Mouse (Mus musculus) heart, embryonic 14.5 days (tissue): ENCODE data around the gene Wdr6. TPM values are rescaled to one million over a fixed set of nuclear protein-coding genes. Genes with fewer than 3 reads are reported as not detected.
A peak's percentile ranks its signal among the peaks of the same experiment; 100 is the strongest.

Experiments used
- ATAC-seq: fragments of 200-750 bp; cut with Nextera tagmentation; 2 replicates; pipeline ENCODE4 v1.8.0; 2017; ENCODE audit warnings: low read depth, moderate TSS enrichment; ENCODE audit not compliant: insufficient number of reproducible peaks, insufficient read depth, low FRiP score
- H3K27ac ChIP-seq, 2 experiments: fragments of 200-500 bp in 1 of 2; fragments of 300-500 bp in 1 of 2; sonication (generic) in 1 of 2; replicated peaks in 1 of 2; 2 replicates each; pipeline ENCODE4 v1.5.1; 2012 to 2014; ENCODE audit warnings: low read depth in 2 of 2, low read length in 2 of 2, control low read depth in 1 of 2, mild to moderate bottlenecking in 1 of 2, mixed read lengths in 1 of 2; ENCODE audit not compliant: control insufficient read depth in 1 of 2, insufficient read depth in 1 of 2
- H3K27me3 ChIP-seq: fragments of 300-500 bp; sonication (generic); 2 replicates; pipeline ENCODE4 v1.6.1; 2014; ENCODE audit warnings: mild to moderate bottlenecking, low read length, control low read depth; ENCODE audit not compliant: control insufficient read depth, insufficient read depth
- H3K36me3 ChIP-seq: fragments of 300-500 bp; sonication (generic); 2 replicates; pipeline ENCODE4 v1.6.1; 2014; ENCODE audit warnings: mild to moderate bottlenecking, control low read depth, low read length, mixed read lengths; ENCODE audit not compliant: control insufficient read depth, insufficient read depth
- H3K4me1 ChIP-seq, 2 experiments: fragments of 200-500 bp in 1 of 2; fragments of 300-500 bp in 1 of 2; sonication (generic) in 1 of 2; 2 replicates each; pipeline ENCODE4 v1.6.1; 2012 to 2014; ENCODE audit warnings: low read length in 2 of 2, control low read depth in 1 of 2, mixed read lengths in 1 of 2; ENCODE audit not compliant: control insufficient read depth in 2 of 2, insufficient read depth in 2 of 2
- H3K4me2 ChIP-seq: fragments of 300-500 bp; sonication (generic); 2 replicates; pipeline ENCODE4 v1.6.1; 2014; ENCODE audit warnings: mild to moderate bottlenecking, low read length
- H3K4me3 ChIP-seq, 2 experiments: fragments of 200-500 bp in 1 of 2; fragments of 300-500 bp in 1 of 2; sonication (generic) in 1 of 2; 2 replicates each; pipeline ENCODE4 v1.5.1; 2012 to 2014; ENCODE audit warnings: low read length in 2 of 2, mild to moderate bottlenecking in 2 of 2, control low read depth in 1 of 2, low read depth in 1 of 2, moderate library complexity in 1 of 2; ENCODE audit not compliant: control insufficient read depth in 1 of 2, insufficient read depth in 1 of 2
- H3K9ac ChIP-seq: fragments of 300-500 bp; sonication (generic); 2 replicates; pipeline ENCODE4 v1.6.1; 2014; ENCODE audit warnings: mild to moderate bottlenecking, low read length
- H3K9me3 ChIP-seq: fragments of 300-500 bp; sonication (generic); 2 replicates; pipeline ENCODE4 v1.6.1; 2016; ENCODE audit warnings: low read length, control low read depth; ENCODE audit not compliant: control insufficient read depth
- WGBS: fragments of 180-500 bp; shearing (Covaris S2); extraction: QIAGEN DNeasy Blood & Tissue Kit; methylation state at CpG from one replicate; pipeline ENCODE4 v1.1.7; 2014; 5-methylcytosine and 5-hydroxymethylcytosine counted together
- polyA plus RNA-seq: library from polyadenylated mRNA; unstranded; fragments of >200 nt; fragmentation: Nextera tagmentation; extraction: Ambion mirVana; gene quantifications from 2 replicates; pipeline ENCODE4 v1.2.1, GENCODE M21; 2014

The Wdr6 gene
- polyA plus RNA-seq, 1 experiment from 2014 or later = 46.9 TPM

GRCm38 (mm10) chr9:108587571-108588180 lies 9.1 kb upstream of the Wdr6 start:
- peak overlapping the region; percentile 51 for H3K9ac ChIP-seq

GRCm38 (mm10) chr9:108579344-108579690 lies 778 bp upstream of the Wdr6 start:
- H3K9me3 ChIP-seq = no peaks in the 10 kb centered on the region
- 42% methylated on average over 5 of the region's 5 CpGs for WGBS
- peaks cover 32 to 42% of the 10 kb centered on the region in 2 experiments for H3K4me1 ChIP-seq
- peak overlapping the region; percentile 67 for H3K9ac ChIP-seq
- peak overlapping the region in 1 of 2 experiments; percentile 73; a peak in 2 of 4 replicates for H3K4me3 ChIP-seq
- peak overlapping the region; percentile 66 for H3K4me2 ChIP-seq
- H3K27ac ChIP-seq = peak overlapping the region; percentile 72 to 92
- H3K36me3 ChIP-seq = peaks cover 44% of the 10 kb centered on the region
- no peak for ATAC-seq
- H3K27me3 ChIP-seq = no peaks in the 10 kb centered on the region

More at GRCm38 (mm10) chr9:108587571-108588180, 9.1 kb upstream of the Wdr6 start:
- Histone ChIP-seq H3K4me1 (peaks cover 35 to 45% of the 10 kb centered on the region in 2 experiments), H3K9me3 (no peaks in the 10 kb centered on the region), H3K27me3 (no peaks in the 10 kb centered on the region), H3K4me3 (peak overlapping the region; percentile 29 to 34), H3K27ac (peak overlapping the region; percentile 87 to 92), H3K36me3 (peaks cover 10% of the 10 kb centered on the region), H3K4me2 (peak overlapping the region; percentile 59)
- peak; percentile 94 for ATAC-seq
- 2% methylated on average over 14 of the region's 14 CpGs for WGBS

- WGBS = under 1% methylated on average over 24 of the region's 24 CpGs
- ATAC-seq = no peak; the same call in 1 of the 2 replicates
Measured at GRCm38 (mm10) chr9:108577934-108578544, 500 bp downstream of the Wdr6 start.

GRCm38 (mm10) chr9:108577025-108577424 lies 1.5 kb downstream of the Wdr6 start:
- ATAC-seq = no peak
- H3K36me3 ChIP-seq = peaks cover 61% of the 10 kb centered on the region
- H3K4me1 ChIP-seq = peaks cover 21 to 32% of the 10 kb centered on the region in 2 experiments
- no peaks in the 10 kb centered on the region for H3K9me3 ChIP-seq
- H3K27ac ChIP-seq = no peak overlapping the region
- H3K4me3 ChIP-seq = peak overlapping the region in 1 of 2 experiments; percentile 73; a peak in 2 of 4 replicates
- H3K27me3 ChIP-seq = no peaks in the 10 kb centered on the region
- WGBS = 56% methylated on average over 6 of the region's 6 CpGs
- peak overlapping the region; percentile 91 for H3K9ac ChIP-seq
- H3K4me2 ChIP-seq = peak overlapping the region; percentile 66

More at GRCm38 (mm10) chr9:108577934-108578544, 500 bp downstream of the Wdr6 start:
- no peaks in the 10 kb centered on the region for H3K9me3 ChIP-seq
- peak overlapping the region; percentile 91 for H3K9ac ChIP-seq
- peak overlapping the region; percentile 92 to 94 for H3K27ac ChIP-seq
- H3K36me3 ChIP-seq = peaks cover 57% of the 10 kb centered on the region
- no peaks in the 10 kb centered on the region for H3K27me3 ChIP-seq
- peaks cover 26 to 36% of the 10 kb centered on the region in 2 experiments for H3K4me1 ChIP-seq
- H3K4me2 ChIP-seq = peak overlapping the region; percentile 66
- peak overlapping the region; percentile 73 to 93 for H3K4me3 ChIP-seq

- H3K4me1 ChIP-seq = peaks cover 21 to 35% of the 10 kb centered on the region in 2 experiments
- no peak overlapping the region for H3K4me3 ChIP-seq
- H3K27me3 ChIP-seq = no peaks in the 10 kb centered on the region
- H3K9me3 ChIP-seq = no peaks in the 10 kb centered on the region
- peaks cover 64% of the 10 kb centered on the region for H3K36me3 ChIP-seq
- H3K27ac ChIP-seq = no peak overlapping the region
- H3K9ac ChIP-seq = no peak overlapping the region
- WGBS = 87% methylated on average over 37 of the region's 37 CpGs
- no peak for ATAC-seq
- no peak overlapping the region for H3K4me2 ChIP-seq
Measured at GRCm38 (mm10) chr9:108575321-108576297, 2.9 kb downstream of the Wdr6 start.

GRCm38 (mm10) chr9:108574921-108575320 lies 3.6 kb downstream of the Wdr6 start:
- 89% methylated on average over 12 of the region's 12 CpGs for WGBS
- Histone ChIP-seq H3K4me3 (no peak overlapping the region), H3K27me3 (no peaks in the 10 kb centered on the region), H3K9ac (no peak overlapping the region), H3K36me3 (peaks cover 58% of the 10 kb centered on the region), H3K9me3 (no peaks in the 10 kb centered on the region), H3K4me2 (no peak overlapping the region), H3K27ac (no peak overlapping the region), H3K4me1 (peaks cover 24 to 39% of the 10 kb centered on the region in 2 experiments)
- no peak for ATAC-seq
